Mouse (Mus musculus) CD4-positive, CD25-positive, alpha-beta regulatory T cell, adult 9 weeks (primary cell): ENCODE data around the gene Aym1. TPM values are rescaled to one million over a fixed set of nuclear protein-coding genes. Genes with fewer than 3 reads are reported as not detected.

Experiments
- polyA plus RNA-seq: library from polyadenylated mRNA; unstranded; fragments of 100-300 nt; shearing (Covaris generic); gene quantifications from one replicate; pipeline ENCODE4 v1.2.1, GENCODE M21; 2017

The Aym1 gene
- not detected for polyA plus RNA-seq

DNA sequence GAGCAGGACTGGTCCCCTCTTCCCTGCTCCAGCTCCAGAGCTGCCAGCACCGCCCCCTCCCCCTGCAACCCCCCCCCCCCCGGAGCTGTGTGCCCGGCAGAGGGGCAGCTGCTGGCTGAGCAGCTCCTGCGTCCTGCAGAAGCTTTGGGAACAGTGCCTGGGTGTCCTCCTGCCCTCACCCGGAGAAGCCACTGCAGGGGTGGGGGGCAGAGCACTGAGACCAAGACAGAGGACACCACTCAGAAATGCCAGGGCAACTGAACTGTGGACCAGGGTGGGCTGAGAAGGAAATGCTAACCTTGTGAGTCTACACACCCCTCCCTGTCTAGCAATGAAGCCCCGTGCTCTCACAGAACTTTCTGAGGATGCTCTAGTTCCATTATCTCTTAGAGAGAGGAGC, at the start of gene Aym1:
Gene Aym1, plus strand, starts transcription at position 109 of the 400 bp plus-strand sequence.

DNA sequence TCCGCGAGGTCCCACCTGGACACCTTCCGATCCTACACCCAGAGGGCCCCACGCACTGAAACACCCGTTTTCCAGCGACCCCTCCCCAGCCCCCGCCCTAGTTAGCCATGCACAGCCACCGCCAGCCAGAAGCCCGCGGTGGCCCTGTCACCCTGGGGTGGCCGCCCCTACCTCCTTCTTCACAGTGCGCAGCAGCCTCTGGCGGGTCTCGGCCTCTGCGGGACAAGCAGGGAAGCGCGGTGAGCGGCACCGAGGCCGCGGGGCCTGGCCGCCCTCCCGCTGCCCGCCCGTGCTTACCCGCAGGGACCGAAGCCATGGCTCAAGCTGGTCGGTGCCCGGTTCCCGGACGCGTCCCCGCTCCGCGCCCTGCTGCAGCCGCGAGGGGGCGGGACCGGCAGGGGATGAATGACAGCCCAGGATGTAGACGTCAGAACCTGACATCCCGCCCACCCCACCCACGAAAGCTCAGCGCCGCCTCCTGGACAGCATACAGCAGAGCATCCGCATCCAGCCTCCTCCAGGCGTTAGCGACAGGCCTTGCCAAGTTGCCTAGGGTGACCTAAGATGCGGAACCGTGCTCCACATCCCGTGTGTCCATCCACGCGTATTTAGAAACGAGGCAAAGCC, 46.6 kb upstream of the Aym1 start, which contains the start of gene Sgsm1:
Gene Sgsm1, minus strand, starts transcription at position 410 of the 627 bp plus-strand sequence.

Other genes with a start within 250 kb of the Aym1 start
- gene 2900026A02Rik, start 136.1 kb upstream of the Aym1 start, polyA plus RNA-seq = 4.6 TPM
- not detected for gene Tmem211, start 130.4 kb upstream of the Aym1 start, polyA plus RNA-seq
- not detected for gene Sgsm1, start 46.5 kb upstream of the Aym1 start, polyA plus RNA-seq
- gene Wscd2, start 133.0 kb downstream of the Aym1 start, polyA plus RNA-seq = 1.6 TPM